8 mouse cellular contexts compared by ENCODE assay signal in the genomic region with DNA sequence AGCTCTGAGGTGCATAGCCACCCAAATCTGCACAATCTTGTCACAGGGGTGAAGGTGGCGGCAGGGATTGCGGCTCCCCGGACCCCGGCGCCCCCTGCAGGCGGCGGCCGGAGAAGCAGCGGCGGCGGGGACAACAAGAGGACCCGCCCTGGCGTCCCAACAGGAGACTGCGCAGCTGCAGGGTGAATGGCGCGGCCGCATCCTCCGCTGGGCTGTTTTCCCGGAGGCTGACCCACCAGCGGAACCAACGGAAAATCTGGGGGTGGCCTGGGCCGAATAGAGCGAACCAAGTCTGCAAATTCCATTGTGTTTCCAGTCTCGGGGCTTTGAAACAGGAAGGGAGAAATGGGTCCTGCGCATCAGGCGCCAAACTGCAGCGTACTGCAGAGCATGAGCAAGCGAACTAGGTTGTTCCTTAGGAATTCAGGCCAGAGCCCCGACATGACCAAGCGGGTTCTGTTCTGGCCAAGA. TPM values are rescaled to one million over a fixed set of nuclear protein-coding genes. Genes with fewer than 3 reads are reported as not detected.
DNase-seq lines count a peak whose midpoint lies in the region; ATAC-seq and TF ChIP-seq lines count a peak whose summit lies in the region.

No protein-coding gene starts in this region.

- H3K4me3 ChIP-seq in hindbrain, embryonic 12.5 days: peak overlapping the region; percentile 43

- POLR2A ChIA-PET in Patski (lab: Charles Lee): interaction anchor here (2.1 kb wide), 1 partner anchor 50 kb away, joined by 9 read pairs; the partner anchor contains the start of gene Npcd

- DNase-seq in Patski (ENCODE audit: low read depth, low spot score): peak; percentile 33
- DNase-seq in cerebellum, postnatal 10 days: peak; percentile 97
- peak; percentile 91 to 93 for DNase-seq in frontal cortex, postnatal 10 days (ENCODE audit: low spot score in 2 of 2)
- peak; percentile 94 to 96 for DNase-seq in layer of hippocampus, postnatal 14 days (ENCODE audit: low spot score in 2 of 2)
- DNase-seq in lung, postnatal 10 days: peak; percentile 97
- peak; percentile 96 for DNase-seq in ovary, postnatal 14 days (ENCODE audit: low spot score)
- peak; percentile 81 to 96 for DNase-seq in thymus, postnatal 10 days (ENCODE audit: low spot score in 2 of 2)

- ATAC-seq in Patski: peak; percentile 77
- ATAC-seq in hindbrain, embryonic 12.5 days (ENCODE audit: low FRiP score): peak; percentile 91

- peaks cover 4% of the 10 kb centered on the region; the same call in 1 of the 2 replicates for H3K4me1 ChIP-seq in hindbrain, embryonic 12.5 days

- peak overlapping the region; percentile 62 for H3K9ac ChIP-seq in hindbrain, embryonic 12.5 days

- WGBS in hindbrain, embryonic 12.5 days: under 1% methylated on average over 30 of the region's 30 CpGs

- H3K36me3 ChIP-seq in hindbrain, embryonic 12.5 days: no peaks in the 10 kb centered on the region

- H3K9me3 ChIP-seq in hindbrain, embryonic 12.5 days (replicated peaks): no peaks in the 10 kb centered on the region

- CTCF ChIA-PET in Patski (lab: Charles Lee): interaction anchor here (3.0 kb wide), 1 partner anchor 52 kb away, joined by 22 read pairs; no protein-coding TSS in a partner anchor

- in situ Hi-C loops in Patski (cut with MboI; ENCODE audit: low pct_unique_long_range_greater_than_20kb): loop anchor here (5.0 to 25.0 kb wide), 2 partner anchors 51 to 671 kb away; partner anchors contain the start of genes Cbx6 and Npcd

- peaks cover 11% of the 10 kb centered on the region for H3K27me3 ChIP-seq in Patski
- no peaks in the 10 kb centered on the region for H3K27me3 ChIP-seq in hindbrain, embryonic 12.5 days

- H3K27ac ChIP-seq in hindbrain, embryonic 12.5 days: peak overlapping the region; percentile 90

- TF ChIP-seq CTCF in Patski (IDR thresholded peaks at IDR 0.05): peak; percentile 100

- peak overlapping the region; percentile 64 for H3K4me2 ChIP-seq in hindbrain, embryonic 12.5 days (replicated peaks)

RNA-seq across cellular contexts. Expression of gene Apobec3, which starts 8.1 kb away (rescaled TPM):
- 10.5 TPM for polyA plus RNA-seq in Patski (2021)
- polyA plus RNA-seq in hindbrain, embryonic 12.5 days (2016; fragmentation: Nextera tagmentation; extraction: Ambion mirVana): 8.4 and 8.6 TPM in 2 replicates
- total RNA-seq in layer of hippocampus, postnatal 14 days (2021): 1 to 10 TPM; 6.1 to 6.4 TPM

RNA-seq across cellular contexts. Expression of gene Cbx6, which starts 48.9 kb away (rescaled TPM):
- 75.9 TPM for polyA plus RNA-seq in Patski (2021)
- polyA plus RNA-seq in hindbrain, embryonic 12.5 days (2016; fragmentation: Nextera tagmentation; extraction: Ambion mirVana): 34.7 and 38.0 TPM in 2 replicates
- total RNA-seq in layer of hippocampus, postnatal 14 days (2021): 100 to 1,000 TPM; 389 to 413 TPM

RNA-seq across cellular contexts. Expression of gene Npcd, which starts 49.4 kb away (rescaled TPM):
- 2.1 TPM for polyA plus RNA-seq in Patski (2021)
- 0.61 TPM in 1 of 2 replicates, not detected in the other for polyA plus RNA-seq in hindbrain, embryonic 12.5 days (2016; fragmentation: Nextera tagmentation; extraction: Ambion mirVana)
- 10 to 100 TPM; 21.9 to 36.2 TPM for total RNA-seq in layer of hippocampus, postnatal 14 days (2021)

Comparison
In these comparisons a context has a peak if more than half of its experiments do, and no peak if none do; other contexts are left out.
1. Peak in every context shown above with its lines: DNase-seq, ATAC-seq, H3K4me3 ChIP-seq and H3K27ac ChIP-seq.
2. DNase-seq: peak in every context shown above with its lines; median percentile 97 in cerebellum, postnatal 10 days; 97 in lung, postnatal 10 days; 96 in ovary, postnatal 14 days; 95 in layer of hippocampus, postnatal 14 days; 92 in frontal cortex, postnatal 10 days; 88 in thymus, postnatal 10 days; 33 in Patski.